Mouse (Mus musculus) liver, postnatal 0 days (tissue): ENCODE data around the gene S100pbp.

ENCODE experiments used
- CTCF ChIP-seq: sonication (generic); IDR thresholded peaks from 2 replicates; pipeline ENCODE4 v1.5.1; 2016; ENCODE audit warnings: antibody characterized with exemption, low read depth
- EP300 ChIP-seq: IDR thresholded peaks from 2 replicates; pipeline ENCODE4 v1.6.1; 2016; ENCODE audit warnings: antibody characterized with exemption, low read depth, mild to moderate bottlenecking

GRCm38 (mm10) chr4:129188803-129189541 lies 555 bp downstream of the S100pbp start:
- TF ChIP-seq EP300 (no peak), CTCF (no peak)
